Mouse (Mus musculus) c-Kit-positive CD71-negative TER-119-negative erythroid progenitor cells, embryonic 14.5 days (primary cell): ENCODE results near the gene Tpd52l2.

Experiments
- DNase-seq: peaks from one replicate; pipeline ENCODE4 v3.0.0-alpha.2; 2013; ENCODE audit warnings: low read depth

Tpd52l2 gene

GRCm38 (mm10) chr2:181487338-181488277 lies 9.3 kb upstream of the Tpd52l2 start:
- DNase-seq: no peak

DNA sequence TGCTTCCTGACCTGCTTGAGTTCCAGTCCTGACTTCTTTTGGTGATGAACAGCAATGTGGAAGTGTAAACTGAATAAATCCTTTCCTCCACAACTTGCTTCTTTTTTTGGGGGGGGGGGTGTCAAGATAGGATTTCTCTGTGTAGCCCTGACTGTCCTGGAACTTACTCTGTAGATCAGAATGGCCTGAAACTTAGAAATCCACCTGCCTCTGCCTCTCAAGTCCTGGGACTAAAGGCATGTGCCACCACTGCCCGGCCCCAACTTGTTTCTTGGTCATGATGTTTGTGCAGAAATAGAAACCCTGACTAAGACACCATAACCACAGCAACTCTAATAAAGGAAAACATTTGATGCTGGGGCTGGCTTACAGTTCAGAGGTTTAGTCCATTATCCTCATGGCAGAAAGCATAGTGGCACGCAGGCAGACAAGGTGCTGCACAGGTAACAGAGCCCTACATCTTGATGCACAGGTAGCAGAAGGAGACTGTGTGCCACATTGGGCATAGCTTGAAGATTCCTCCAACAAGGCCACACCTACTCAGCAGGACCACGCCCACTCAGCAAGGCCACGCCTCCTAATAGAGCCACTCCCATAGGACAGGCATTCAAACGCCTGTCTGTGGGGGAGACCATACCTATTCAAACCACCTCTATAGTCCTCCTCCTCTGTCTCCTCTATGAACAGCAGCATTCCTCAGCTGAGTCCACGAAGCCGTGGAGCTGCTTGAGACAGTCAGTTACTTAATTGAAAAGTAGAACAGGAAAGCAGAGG lies 5.3 kb upstream of the Tpd52l2 start:
- DNase-seq: peak; percentile 65

- DNase-seq: no peak
Measured at GRCm38 (mm10) chr2:181492206-181492605, 4.7 kb upstream of the Tpd52l2 start.

GRCm38 (mm10) chr2:181493156-181493927 lies 3.6 kb upstream of the Tpd52l2 start, which contains the start of gene Abhd16b:
TSS of gene Abhd16b (plus strand) at chr2:181493206.
- DNase-seq: no peak

- DNase-seq: no peak
Measured at GRCm38 (mm10) chr2:181494266-181494945, 2.5 kb upstream of the Tpd52l2 start.

- peak; percentile 50 for DNase-seq
Measured at GRCm38 (mm10) chr2:181495845-181496244, 1.1 kb upstream of the Tpd52l2 start.

- peak; percentile 70 for DNase-seq
Measured at GRCm38 (mm10) chr2:181496281-181496680, 661 bp upstream of the Tpd52l2 start.

- peak; percentile 73 for DNase-seq
Measured at GRCm38 (mm10) chr2:181497548-181497875, 570 bp downstream of the Tpd52l2 start.

DNA sequence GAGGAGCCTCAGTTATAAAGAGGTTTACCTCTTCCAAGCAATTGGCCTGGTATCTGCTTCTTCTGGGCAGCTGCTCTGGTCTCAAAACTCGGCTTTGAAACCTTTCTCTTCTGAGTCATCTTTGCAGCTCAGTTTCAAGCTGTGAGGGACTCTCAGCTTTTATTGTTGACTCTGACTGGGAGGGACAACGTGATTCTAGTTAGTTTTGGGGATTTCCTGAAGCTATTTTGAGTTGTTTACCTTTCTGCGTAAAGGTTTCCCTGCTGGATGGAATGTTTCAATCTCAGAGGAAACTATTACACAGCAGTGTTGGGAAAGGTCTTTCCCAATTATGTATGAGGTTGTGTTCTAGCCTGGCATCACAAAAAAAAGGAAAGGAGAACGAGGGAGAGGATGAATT lies 1.7 kb downstream of the Tpd52l2 start:
- no peak for DNase-seq

DNA sequence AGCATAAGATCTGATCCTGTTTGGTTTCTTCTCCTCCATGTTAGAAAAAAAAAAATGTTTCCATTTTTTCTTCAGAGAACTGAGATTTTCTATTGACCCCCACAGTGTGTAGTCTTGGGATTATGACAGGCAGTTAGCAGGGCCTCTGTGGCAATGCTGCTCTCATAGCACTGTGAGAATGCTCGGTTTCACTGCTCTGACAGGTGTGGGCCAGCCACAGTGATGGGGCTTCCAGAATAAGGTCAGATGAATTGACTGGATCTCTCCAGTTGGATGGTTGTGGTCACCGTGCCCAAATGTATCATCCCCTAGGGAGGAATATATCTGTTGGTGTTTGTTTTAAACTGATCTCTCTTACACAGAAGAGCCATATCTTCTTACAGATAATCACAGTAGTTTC lies 12.2 kb downstream of the Tpd52l2 start:
- no peak for DNase-seq

GRCm38 (mm10) chr2:181511231-181511630 lies 14.3 kb downstream of the Tpd52l2 start:
- DNase-seq: no peak

DNA sequence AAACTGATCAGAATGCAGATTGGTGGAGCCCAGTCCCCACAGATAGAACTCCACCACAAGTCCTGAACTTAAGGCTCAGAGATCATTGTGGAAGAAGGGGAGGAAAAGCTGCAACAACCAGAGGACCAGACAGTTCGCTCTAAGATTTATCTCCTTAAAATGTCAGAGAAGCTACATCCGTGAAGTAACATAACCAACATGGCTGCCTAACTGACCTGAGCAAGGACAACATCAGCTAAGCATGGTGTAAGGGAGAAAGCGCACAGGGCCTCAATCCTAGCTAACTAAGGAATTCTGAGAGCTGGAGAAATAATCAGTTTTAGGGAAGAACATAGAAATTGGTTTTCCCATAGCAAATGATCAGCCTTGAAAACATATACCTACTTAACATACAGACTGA lies 22.3 kb downstream of the Tpd52l2 start:
- DNase-seq: no peak

- DNase-seq: peak; percentile 98
Measured at GRCm38 (mm10) chr2:181520118-181520935, 23.4 kb downstream of the Tpd52l2 start, which contains the start of gene Dnajc5. TSS of gene Dnajc5 (plus strand) at chr2:181520485.

GRCm38 (mm10) chr2:181520936-181521227 lies 23.9 kb downstream of the Tpd52l2 start:
- no peak for DNase-seq

DNA sequence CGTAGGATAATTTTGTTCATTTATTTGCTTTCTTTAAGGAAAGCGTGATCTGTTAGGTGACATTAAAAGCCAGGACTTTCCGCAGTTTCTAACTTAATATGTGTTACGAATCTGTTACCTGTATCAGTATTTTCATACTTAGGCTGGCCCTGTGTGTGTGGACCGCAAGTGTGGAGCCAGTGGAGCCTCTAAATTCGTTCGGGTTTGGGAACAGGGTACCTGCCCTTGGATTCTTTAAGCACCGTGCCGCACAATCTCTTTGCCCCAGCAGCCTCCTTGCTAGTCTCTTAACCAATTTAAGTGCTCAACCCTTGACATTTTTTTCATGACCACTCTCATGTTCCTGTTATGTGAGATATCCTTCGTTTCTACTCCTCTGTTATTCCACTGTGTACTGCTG lies 24.5 kb downstream of the Tpd52l2 start:
- no peak for DNase-seq

DNA sequence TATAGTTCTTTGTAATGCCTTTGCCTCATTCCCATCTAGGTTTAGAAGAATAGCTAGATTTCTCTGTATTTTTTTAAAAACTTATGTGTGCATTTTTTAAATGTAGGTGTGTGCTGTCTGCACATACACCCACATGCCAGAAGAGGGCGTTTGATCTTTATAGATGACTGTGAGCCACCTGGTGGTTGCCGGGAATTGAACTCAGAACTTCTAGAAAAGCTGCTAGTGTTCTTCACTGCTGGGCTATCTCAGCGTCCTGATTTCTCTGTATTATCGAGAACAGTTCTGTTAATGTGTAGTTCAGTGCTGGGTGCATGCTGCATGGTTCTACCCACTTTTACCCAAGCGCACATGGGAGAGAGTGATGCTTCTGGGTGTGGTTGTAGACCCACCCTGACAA lies 25.9 kb downstream of the Tpd52l2 start:
- peak; percentile 39 for DNase-seq

GRCm38 (mm10) chr2:181525526-181525925 lies 28.6 kb downstream of the Tpd52l2 start:
- no peak for DNase-seq

DNA sequence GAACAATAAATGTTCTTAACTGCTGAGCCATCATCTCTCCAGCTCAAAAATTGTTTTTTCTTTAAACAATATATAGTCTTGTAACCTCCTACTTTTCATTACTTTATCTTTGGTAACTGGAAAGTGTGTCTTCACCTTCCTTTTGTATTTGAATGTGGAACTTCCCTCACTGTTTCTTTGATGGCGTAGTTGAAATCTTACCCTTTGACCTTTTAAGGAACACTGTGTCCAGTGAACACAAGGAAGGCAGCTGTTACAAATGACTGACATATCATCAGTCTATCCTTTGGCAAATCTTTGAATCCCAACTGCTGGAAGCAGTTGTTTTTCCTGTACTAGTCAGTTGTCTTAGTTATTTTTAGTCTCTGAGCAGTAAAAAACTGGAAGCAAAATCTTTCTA lies 32.1 kb downstream of the Tpd52l2 start:
- no peak for DNase-seq

- no peak for DNase-seq
Measured at GRCm38 (mm10) chr2:181532589-181532988, 35.6 kb downstream of the Tpd52l2 start.

DNA sequence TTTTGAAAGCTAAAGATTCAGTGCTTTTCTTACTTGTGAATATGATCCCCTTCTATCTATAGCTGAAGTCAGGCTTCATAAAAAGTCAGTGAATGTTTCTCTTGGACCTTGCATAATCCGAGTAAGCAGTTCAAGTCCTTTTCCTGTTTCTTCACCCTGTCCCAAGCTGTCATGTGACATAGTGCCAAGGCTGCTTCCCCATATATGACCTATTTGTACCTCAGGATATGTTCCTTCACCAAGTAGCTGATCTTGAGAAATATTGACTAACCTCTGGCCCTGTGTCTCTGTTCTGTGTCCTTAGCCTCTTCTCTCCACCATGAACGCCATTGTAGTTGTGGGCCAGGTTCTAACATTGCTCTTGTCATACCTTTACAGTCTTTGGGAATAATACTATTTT lies 39.5 kb downstream of the Tpd52l2 start:
- no peak for DNase-seq

GRCm38 (mm10) chr2:181537444-181538047 lies 40.6 kb downstream of the Tpd52l2 start:
- DNase-seq: peak; percentile 38
